Mouse (Mus musculus): ENCODE data around the gene Fam81a. TPM values are rescaled to one million over a fixed set of nuclear protein-coding genes. Genes with fewer than 3 reads are reported as not detected.

Fam81a gene
- polyA plus RNA-seq, 1 experiment from 2014 or later: 8.8 TPM

DNA sequence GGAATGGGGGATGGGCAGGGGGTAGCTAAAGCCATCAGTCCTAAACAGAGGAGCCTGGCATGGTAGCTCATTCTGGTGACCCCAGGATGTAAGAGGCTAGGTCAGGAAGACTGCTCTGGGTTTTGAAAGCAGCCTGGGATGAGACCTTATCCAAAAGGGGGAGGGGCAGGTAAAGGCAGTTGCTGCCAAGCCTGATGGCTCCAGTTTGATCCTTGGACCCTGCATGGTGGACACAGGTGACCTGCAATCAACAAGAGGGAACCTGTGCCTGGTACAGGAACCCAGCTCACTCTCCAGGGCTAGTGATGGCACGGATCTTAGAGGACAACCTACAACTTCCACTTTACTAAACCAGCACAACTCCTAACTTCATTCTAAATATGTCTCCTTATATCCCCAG is 7.2 kb downstream of the Fam81a start:
- no peaks in the 10 kb centered on the region for H3K9me3 ChIP-seq (ENCODE audit: control insufficient read depth, low read length)
- 91% methylated on average over 1 of the region's 1 CpGs for WGBS
- no peak overlapping the region for H3K4me2 ChIP-seq (ENCODE audit: low read depth, low read length)
- DNase-seq (ENCODE audit: low spot score): no peak
- no peaks in the 10 kb centered on the region for H3K36me3 ChIP-seq (ENCODE audit: control insufficient read depth, insufficient read depth, low read length)
- H3K4me1 ChIP-seq (ENCODE audit: control insufficient read depth, insufficient read depth, low read length): peaks cover 3% of the 10 kb centered on the region; the same call in 1 of the 2 replicates
- ATAC-seq (ENCODE audit: low read depth): no peak
- H3K27me3 ChIP-seq (replicated peaks; ENCODE audit: control insufficient read depth, insufficient read depth, low read length): peaks cover 6% of the 10 kb centered on the region; the same call in 1 of the 2 replicates
- H3K27ac ChIP-seq (replicated peaks; ENCODE audit: low read depth, low read length): no peak overlapping the region
- H3K4me3 ChIP-seq (ENCODE audit: low read depth, low read length): no peak overlapping the region
- no peak overlapping the region for H3K9ac ChIP-seq (ENCODE audit: low read depth, low read length)

DNA sequence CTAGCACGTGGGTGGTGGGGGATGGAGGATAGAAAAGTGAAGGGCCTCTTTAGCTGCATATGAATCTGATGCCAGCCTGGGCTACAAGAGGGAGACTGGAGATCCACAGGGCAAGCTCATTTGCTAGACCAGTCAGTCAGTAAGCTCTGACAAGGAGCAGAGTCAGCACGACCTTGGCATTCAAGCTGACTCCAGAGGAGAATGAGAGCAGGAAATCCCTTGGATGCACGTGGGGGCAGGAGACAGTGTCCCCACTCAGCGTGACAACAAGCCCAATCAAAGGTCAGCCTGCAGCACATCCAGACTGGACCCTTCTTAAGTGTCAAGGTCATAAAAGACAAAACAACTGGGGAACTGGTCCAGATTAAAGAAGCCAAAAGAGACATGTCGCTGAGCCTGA is 7.6 kb downstream of the Fam81a start:
- no peak for ATAC-seq (ENCODE audit: low read depth)
- Histone ChIP-seq H3K4me2 (ENCODE audit: low read depth, low read length) (no peak overlapping the region), H3K4me1 (ENCODE audit: control insufficient read depth, insufficient read depth, low read length) (no peaks in the 10 kb centered on the region; the same call in 1 of the 2 replicates), H3K9me3 (ENCODE audit: control insufficient read depth, low read length) (no peaks in the 10 kb centered on the region), H3K27ac (replicated peaks; ENCODE audit: low read depth, low read length) (no peak overlapping the region), H3K36me3 (ENCODE audit: control insufficient read depth, insufficient read depth, low read length) (no peaks in the 10 kb centered on the region), H3K27me3 (replicated peaks; ENCODE audit: control insufficient read depth, insufficient read depth, low read length) (peaks cover 6% of the 10 kb centered on the region; the same call in 1 of the 2 replicates), H3K9ac (ENCODE audit: low read depth, low read length) (no peak overlapping the region), H3K4me3 (ENCODE audit: low read depth, low read length) (no peak overlapping the region)
- WGBS: 62% methylated on average over 5 of the region's 5 CpGs
- no peak for DNase-seq (ENCODE audit: low spot score)

DNA sequence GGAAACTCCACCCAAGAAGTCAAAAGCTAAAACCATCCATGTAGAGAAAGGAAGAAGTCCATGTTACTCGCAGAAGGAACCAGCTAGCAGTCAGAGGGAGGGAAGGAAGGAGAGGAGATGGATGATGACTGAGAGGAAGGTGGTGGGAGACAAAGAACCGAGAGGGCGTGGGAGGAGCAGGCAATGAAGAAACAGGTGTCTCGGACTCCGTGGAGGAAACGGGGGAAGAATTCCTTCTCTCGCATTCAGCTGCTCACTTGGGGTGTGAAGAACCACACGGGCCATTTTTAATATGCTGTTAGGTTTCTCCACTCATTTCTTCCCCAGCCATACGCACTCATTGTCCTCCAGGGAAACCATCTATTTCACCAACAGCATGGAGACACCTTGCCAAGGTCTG is 8.1 kb downstream of the Fam81a start:
- Histone ChIP-seq H3K27ac (replicated peaks; ENCODE audit: low read depth, low read length) (no peak overlapping the region), H3K36me3 (ENCODE audit: control insufficient read depth, insufficient read depth, low read length) (no peaks in the 10 kb centered on the region), H3K4me1 (ENCODE audit: control insufficient read depth, insufficient read depth, low read length) (no peaks in the 10 kb centered on the region; the same call in 1 of the 2 replicates), H3K4me3 (ENCODE audit: low read depth, low read length) (no peak overlapping the region), H3K4me2 (ENCODE audit: low read depth, low read length) (no peak overlapping the region), H3K27me3 (replicated peaks; ENCODE audit: control insufficient read depth, insufficient read depth, low read length) (peaks cover 6% of the 10 kb centered on the region; the same call in 1 of the 2 replicates), H3K9ac (ENCODE audit: low read depth, low read length) (no peak overlapping the region), H3K9me3 (ENCODE audit: control insufficient read depth, low read length) (no peaks in the 10 kb centered on the region)
- WGBS: 86% methylated on average over 9 of the region's 9 CpGs
- ATAC-seq (ENCODE audit: low read depth) (no peak), DNase-seq (ENCODE audit: low spot score) (no peak)

DNA sequence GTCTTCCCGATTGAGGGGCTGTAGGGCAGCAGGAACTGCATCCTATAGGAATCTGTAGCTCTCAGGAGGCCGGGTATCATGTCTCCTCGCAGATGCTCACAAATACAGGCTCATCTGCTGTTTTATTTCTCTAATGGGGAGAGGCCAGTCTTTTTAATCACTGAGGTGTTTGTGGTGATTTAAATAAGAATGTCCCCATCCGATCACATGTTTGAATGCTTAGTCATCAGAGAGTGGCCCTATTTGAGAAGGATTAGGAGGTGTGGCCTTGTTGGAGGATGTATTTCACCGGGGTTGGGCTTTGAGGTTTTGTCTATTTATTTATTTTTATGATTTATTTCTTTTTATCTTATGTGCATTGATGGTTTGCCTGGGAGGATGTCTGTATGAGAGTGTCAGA is 11.6 kb downstream of the Fam81a start:
- H3K27me3 ChIP-seq (replicated peaks; ENCODE audit: control insufficient read depth, insufficient read depth, low read length): no peaks in the 10 kb centered on the region
- H3K4me1 ChIP-seq (ENCODE audit: control insufficient read depth, insufficient read depth, low read length): no peaks in the 10 kb centered on the region
- 88% methylated on average over 5 of the region's 5 CpGs for WGBS
- H3K36me3 ChIP-seq (ENCODE audit: control insufficient read depth, insufficient read depth, low read length): no peaks in the 10 kb centered on the region
- ATAC-seq (ENCODE audit: low read depth) (no peak), DNase-seq (ENCODE audit: low spot score) (no peak)
- no peaks in the 10 kb centered on the region for H3K9me3 ChIP-seq (ENCODE audit: control insufficient read depth, low read length)
- no peak overlapping the region for H3K4me3 ChIP-seq (ENCODE audit: low read depth, low read length)
- no peak overlapping the region for H3K4me2 ChIP-seq (ENCODE audit: low read depth, low read length)
- H3K27ac ChIP-seq (replicated peaks; ENCODE audit: low read depth, low read length): no peak overlapping the region
- no peak overlapping the region for H3K9ac ChIP-seq (ENCODE audit: low read depth, low read length)

DNA sequence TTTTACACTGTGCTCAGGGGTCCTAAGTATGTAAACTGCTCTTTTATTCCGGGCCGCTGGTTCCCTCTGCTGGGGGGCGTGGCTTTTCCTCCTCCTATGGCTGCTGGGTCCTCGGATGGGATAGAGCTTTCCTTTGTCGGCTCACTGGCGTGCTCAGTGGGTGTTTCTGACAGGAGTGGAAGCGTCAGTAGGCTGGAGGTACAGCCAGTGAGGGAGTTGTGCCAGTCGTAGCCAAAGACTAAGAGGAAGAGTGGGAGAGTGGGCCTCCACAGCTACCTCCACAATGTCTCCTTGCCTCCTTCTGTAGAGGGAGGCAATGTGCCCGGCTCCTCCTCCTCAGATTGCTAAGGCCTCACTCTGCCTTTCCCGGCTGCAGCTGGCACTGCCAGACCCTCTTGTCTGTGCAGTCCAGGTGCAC is 30.5 kb downstream of the Fam81a start:
- Histone ChIP-seq H3K27me3 (replicated peaks; ENCODE audit: control insufficient read depth, insufficient read depth, low read length) (no peaks in the 10 kb centered on the region), H3K9ac (ENCODE audit: low read depth, low read length) (peak overlapping the region; percentile 26; the same call in 1 of the 2 replicates), H3K4me2 (ENCODE audit: low read depth, low read length) (peak overlapping the region; percentile 50), H3K27ac (replicated peaks; ENCODE audit: low read depth, low read length) (no peak overlapping the region), H3K9me3 (ENCODE audit: control insufficient read depth, low read length) (no peaks in the 10 kb centered on the region), H3K4me1 (ENCODE audit: control insufficient read depth, insufficient read depth, low read length) (0 out of 2 replicates have a peak, but pooled peaks cover 4% of the 10 kb centered on the region), H3K36me3 (ENCODE audit: control insufficient read depth, insufficient read depth, low read length) (no peaks in the 10 kb centered on the region), H3K4me3 (ENCODE audit: low read depth, low read length) (peak overlapping the region; percentile 21)
- 2% methylated on average over 10 of the region's 10 CpGs for WGBS
- peak; percentile 62 for ATAC-seq (ENCODE audit: low read depth)
- peak; percentile 38 for DNase-seq (ENCODE audit: low spot score)

DNA sequence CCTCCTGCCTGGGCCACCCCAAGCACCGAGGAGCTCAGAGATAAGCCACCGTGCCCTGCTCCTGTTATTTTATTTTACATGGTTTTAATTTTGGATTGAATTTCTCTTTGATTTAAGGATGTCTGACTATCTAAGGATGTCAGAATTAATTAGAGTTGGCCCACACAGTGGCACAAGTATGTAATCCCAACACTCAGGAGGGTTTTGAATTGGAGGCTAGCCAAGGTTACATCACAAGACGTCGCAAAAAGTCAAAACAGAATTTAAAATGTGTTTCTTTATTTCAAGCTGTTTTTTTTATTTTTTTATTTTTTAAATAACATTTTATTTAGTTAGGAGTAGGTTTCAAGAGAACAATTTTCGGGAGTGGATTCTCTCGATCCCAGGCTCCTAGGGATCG is 31.5 kb downstream of the Fam81a start:
- no peaks in the 10 kb centered on the region for H3K27me3 ChIP-seq (replicated peaks; ENCODE audit: control insufficient read depth, insufficient read depth, low read length)
- H3K9me3 ChIP-seq (ENCODE audit: control insufficient read depth, low read length): no peaks in the 10 kb centered on the region
- ATAC-seq (ENCODE audit: low read depth) (no peak), DNase-seq (ENCODE audit: low spot score) (no peak)
- no peak overlapping the region for H3K9ac ChIP-seq (ENCODE audit: low read depth, low read length)
- WGBS: 56% methylated on average over 7 of the region's 7 CpGs
- no peak overlapping the region for H3K4me3 ChIP-seq (ENCODE audit: low read depth, low read length)
- no peaks in the 10 kb centered on the region for H3K36me3 ChIP-seq (ENCODE audit: control insufficient read depth, insufficient read depth, low read length)
- H3K4me1 ChIP-seq (ENCODE audit: control insufficient read depth, insufficient read depth, low read length): 0 out of 2 replicates have a peak, but pooled peaks cover 4% of the 10 kb centered on the region
- no peak overlapping the region for H3K4me2 ChIP-seq (ENCODE audit: low read depth, low read length)
- H3K27ac ChIP-seq (replicated peaks; ENCODE audit: low read depth, low read length): no peak overlapping the region

DNA sequence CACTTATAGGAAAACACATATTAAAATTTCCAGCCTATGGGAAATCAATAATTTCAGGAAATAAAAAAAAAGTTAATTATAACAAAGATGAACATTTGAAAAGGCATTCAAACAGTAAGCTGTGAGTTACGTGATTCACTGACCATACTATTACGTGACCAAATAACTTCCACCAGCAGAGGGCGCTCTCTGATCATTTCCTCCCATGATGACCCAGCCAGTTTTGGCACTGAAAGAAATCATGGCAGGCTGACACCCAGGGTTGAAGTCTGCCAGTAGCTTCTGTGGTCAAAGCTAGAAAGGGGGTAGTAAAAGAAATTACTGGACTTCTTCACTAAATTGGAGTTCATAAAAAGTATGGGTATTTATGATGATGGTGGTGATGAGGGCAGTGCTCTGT is 33.1 kb downstream of the Fam81a start:
- H3K4me3 ChIP-seq (ENCODE audit: low read depth, low read length): no peak overlapping the region
- H3K27me3 ChIP-seq (replicated peaks; ENCODE audit: control insufficient read depth, insufficient read depth, low read length): no peaks in the 10 kb centered on the region
- ATAC-seq (ENCODE audit: low read depth) (peak; percentile 47; the same call in 1 of the 2 replicates), DNase-seq (ENCODE audit: low spot score) (peak; percentile 82)
- 11% methylated on average over 3 of the region's 3 CpGs for WGBS
- no peaks in the 10 kb centered on the region for H3K9me3 ChIP-seq (ENCODE audit: control insufficient read depth, low read length)
- no peaks in the 10 kb centered on the region for H3K36me3 ChIP-seq (ENCODE audit: control insufficient read depth, insufficient read depth, low read length)
- H3K27ac ChIP-seq (replicated peaks; ENCODE audit: low read depth, low read length): no peak overlapping the region
- H3K9ac ChIP-seq (ENCODE audit: low read depth, low read length): no peak overlapping the region
- 0 out of 2 replicates have a peak, but pooled peaks cover 4% of the 10 kb centered on the region for H3K4me1 ChIP-seq (ENCODE audit: control insufficient read depth, insufficient read depth, low read length)
- H3K4me2 ChIP-seq (ENCODE audit: low read depth, low read length): no peak overlapping the region

DNA sequence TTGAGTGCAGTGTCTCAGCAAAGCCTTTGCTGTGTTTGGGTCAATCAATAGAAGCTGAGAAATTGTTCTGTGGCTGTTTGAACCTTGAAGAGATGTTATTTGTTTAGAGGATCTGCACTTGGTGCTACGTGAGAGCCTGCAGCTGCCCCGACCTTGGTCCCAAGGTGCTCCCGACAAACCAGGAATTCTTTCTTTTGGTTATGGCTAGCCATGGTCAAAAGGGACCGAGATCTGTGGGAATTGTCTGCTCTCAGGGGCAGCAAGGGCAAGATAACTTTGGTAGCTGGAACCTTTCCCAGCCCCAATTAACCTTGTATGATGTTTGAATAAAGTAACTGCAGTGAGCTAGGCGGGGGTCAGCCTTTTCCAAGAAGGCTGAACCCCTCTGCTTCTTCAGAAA is 34.2 kb downstream of the Fam81a start:
- Histone ChIP-seq H3K4me1 (ENCODE audit: control insufficient read depth, insufficient read depth, low read length) (0 out of 2 replicates have a peak, but pooled peaks cover 4% of the 10 kb centered on the region), H3K9ac (ENCODE audit: low read depth, low read length) (no peak overlapping the region), H3K27ac (replicated peaks; ENCODE audit: low read depth, low read length) (no peak overlapping the region), H3K4me2 (ENCODE audit: low read depth, low read length) (no peak overlapping the region), H3K27me3 (replicated peaks; ENCODE audit: control insufficient read depth, insufficient read depth, low read length) (no peaks in the 10 kb centered on the region), H3K36me3 (ENCODE audit: control insufficient read depth, insufficient read depth, low read length) (no peaks in the 10 kb centered on the region), H3K4me3 (ENCODE audit: low read depth, low read length) (no peak overlapping the region), H3K9me3 (ENCODE audit: control insufficient read depth, low read length) (no peaks in the 10 kb centered on the region)
- DNase-seq (ENCODE audit: low spot score) (no peak), ATAC-seq (ENCODE audit: low read depth) (no peak)
- 71% methylated on average over 5 of the region's 5 CpGs for WGBS

DNA sequence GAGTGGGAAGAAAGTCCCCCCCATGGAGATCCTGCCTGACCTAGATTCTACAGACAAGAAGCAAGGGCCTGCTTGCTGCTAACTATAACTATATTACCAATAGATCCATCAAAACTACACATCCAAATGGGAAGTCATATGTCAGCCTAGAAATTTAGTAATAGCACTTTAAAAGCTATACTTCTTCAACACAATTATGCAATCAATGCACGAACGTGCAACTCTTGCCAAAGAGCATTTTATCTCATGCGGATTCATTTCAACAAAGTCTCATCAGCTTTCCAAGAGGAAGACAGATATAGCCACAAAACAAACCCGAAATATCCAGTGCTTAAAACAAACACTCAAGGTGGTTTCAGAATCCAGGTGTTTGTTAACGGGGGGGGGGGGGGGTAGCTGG is 36.8 kb downstream of the Fam81a start:
- H3K36me3 ChIP-seq (ENCODE audit: control insufficient read depth, insufficient read depth, low read length): no peaks in the 10 kb centered on the region
- no peak overlapping the region for H3K27ac ChIP-seq (replicated peaks; ENCODE audit: low read depth, low read length)
- no peak overlapping the region for H3K4me2 ChIP-seq (ENCODE audit: low read depth, low read length)
- H3K4me1 ChIP-seq (ENCODE audit: control insufficient read depth, insufficient read depth, low read length): peaks cover 3% of the 10 kb centered on the region; the same call in 1 of the 2 replicates
- WGBS: 77% methylated on average over 5 of the region's 5 CpGs
- no peak overlapping the region for H3K4me3 ChIP-seq (ENCODE audit: low read depth, low read length)
- H3K9ac ChIP-seq (ENCODE audit: low read depth, low read length): no peak overlapping the region
- no peaks in the 10 kb centered on the region for H3K27me3 ChIP-seq (replicated peaks; ENCODE audit: control insufficient read depth, insufficient read depth, low read length)
- no peaks in the 10 kb centered on the region for H3K9me3 ChIP-seq (ENCODE audit: control insufficient read depth, low read length)
- DNase-seq (ENCODE audit: low spot score) (no peak), ATAC-seq (ENCODE audit: low read depth) (no peak)

All from embryonic facial prominence, embryonic 14.5 days (tissue).